Mouse (Mus musculus) stomach, embryonic 14.5 days (tissue): ENCODE data around the gene Gpr146. TPM values are rescaled to one million over a fixed set of nuclear protein-coding genes. Genes with fewer than 3 reads are reported as not detected.
A peak's percentile ranks its signal among the peaks of the same experiment; 100 is the strongest.

Experiments used
- ATAC-seq: fragments of 200-750 bp; cut with Nextera tagmentation; 2 replicates; pipeline ENCODE4 v1.8.0; 2017; ENCODE audit warnings: low read depth, moderate TSS enrichment; ENCODE audit not compliant: insufficient number of reproducible peaks, insufficient read depth, low FRiP score
- H3K27ac ChIP-seq: fragments of 300-500 bp; sonication (generic); 2 replicates; pipeline ENCODE4 v1.5.1; 2014; ENCODE audit warnings: mild to moderate bottlenecking, low read length, moderate library complexity, mixed read lengths
- H3K27me3 ChIP-seq: fragments of 300-500 bp; sonication (generic); 2 replicates; pipeline ENCODE4 v1.6.1; 2014; ENCODE audit warnings: low read length, control low read depth, mixed read lengths; ENCODE audit not compliant: control insufficient read depth, insufficient read depth
- H3K36me3 ChIP-seq: fragments of 300-500 bp; sonication (generic); 2 replicates; pipeline ENCODE4 v1.6.1; 2014; ENCODE audit warnings: mild to moderate bottlenecking, control low read depth, low read length, moderate library complexity, mixed read lengths; ENCODE audit not compliant: control insufficient read depth, insufficient read depth
- H3K4me1 ChIP-seq: fragments of 300-500 bp; sonication (generic); 2 replicates; pipeline ENCODE4 v1.6.1; 2014; ENCODE audit warnings: low read length, control low read depth, mixed read lengths; ENCODE audit not compliant: control insufficient read depth, insufficient read depth
- H3K4me2 ChIP-seq: fragments of 300-500 bp; sonication (generic); replicated peaks from 2 replicates; pipeline ENCODE4 v1.6.1; 2014; ENCODE audit warnings: low read depth, low read length, control low read depth
- H3K4me3 ChIP-seq: fragments of 300-500 bp; sonication (generic); 2 replicates; pipeline ENCODE4 v1.5.1; 2014; ENCODE audit warnings: low read depth, low read length, control low read depth
- H3K9ac ChIP-seq: fragments of 300-500 bp; sonication (generic); replicated peaks from 2 replicates; pipeline ENCODE4 v1.6.1; 2014; ENCODE audit warnings: low read depth, mild to moderate bottlenecking, control low read depth, low read length, moderate library complexity, mixed read lengths
- H3K9me3 ChIP-seq: fragments of 300-500 bp; sonication (generic); 2 replicates; pipeline ENCODE4 v1.6.1; 2016; ENCODE audit warnings: low read depth, low read length, control low read depth; ENCODE audit not compliant: control insufficient read depth
- WGBS: fragments of 180-500 bp; shearing (Covaris S2); extraction: QIAGEN DNeasy Blood & Tissue Kit; methylation state at CpG from one replicate; pipeline ENCODE4 v1.1.7; 2014; 5-methylcytosine and 5-hydroxymethylcytosine counted together
- polyA plus RNA-seq: library from polyadenylated mRNA; unstranded; fragments of >200 nt; fragmentation: Nextera tagmentation; extraction: Ambion mirVana; gene quantifications from 2 replicates; pipeline ENCODE4 v1.2.1, GENCODE M21; 2014

Gpr146 gene
- polyA plus RNA-seq, 1 experiment from 2014 or later = 1.3 TPM

- Histone ChIP-seq H3K4me1 (0 out of 2 replicates have a peak, but pooled peaks cover 4% of the 10 kb centered on the region), H3K4me2 (no peak overlapping the region), H3K9me3 (no peaks in the 10 kb centered on the region), H3K27ac (no peak overlapping the region), H3K27me3 (no peaks in the 10 kb centered on the region), H3K4me3 (no peak overlapping the region), H3K9ac (no peak overlapping the region), H3K36me3 (no peaks in the 10 kb centered on the region)
- ATAC-seq = no peak
- 59% methylated on average over 15 of the region's 15 CpGs for WGBS
These were observed 34.3 kb downstream of the Gpr146 start for GRCm38 (mm10) chr5:139411665-139412314.

GRCm38 (mm10) chr5:139413545-139413944 is 36.0 kb downstream of the Gpr146 start:
- Histone ChIP-seq H3K4me1 (peaks cover 5% of the 10 kb centered on the region), H3K9ac (no peak overlapping the region), H3K9me3 (no peaks in the 10 kb centered on the region), H3K27ac (no peak overlapping the region), H3K27me3 (no peaks in the 10 kb centered on the region), H3K36me3 (no peaks in the 10 kb centered on the region), H3K4me2 (no peak overlapping the region), H3K4me3 (no peak overlapping the region)
- WGBS = 79% methylated on average over 4 of the region's 4 CpGs
- no peak for ATAC-seq

DNA sequence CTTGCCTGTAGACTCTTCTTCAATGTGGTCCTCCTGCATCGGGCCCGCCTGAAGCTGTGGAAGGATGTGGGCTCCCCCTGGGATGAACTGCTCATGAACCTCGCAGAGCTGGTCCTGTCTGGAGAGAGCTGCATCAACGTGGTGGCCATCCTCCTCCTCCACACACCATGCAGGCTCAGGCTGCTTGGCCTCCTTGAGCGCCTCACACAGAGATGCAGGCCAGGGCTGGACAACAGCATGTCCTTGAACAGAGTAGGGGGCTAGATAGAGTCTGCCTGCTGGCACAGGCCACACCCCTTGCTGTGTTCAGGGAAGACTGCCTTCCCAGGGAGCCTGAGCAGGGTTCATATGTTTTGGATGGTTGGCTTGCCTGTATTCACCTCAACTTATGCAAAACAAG is 37.5 kb downstream of the Gpr146 start:
- Histone ChIP-seq H3K4me2 (no peak overlapping the region), H3K27ac (no peak overlapping the region), H3K36me3 (no peaks in the 10 kb centered on the region), H3K27me3 (no peaks in the 10 kb centered on the region), H3K4me3 (no peak overlapping the region), H3K9ac (no peak overlapping the region), H3K4me1 (peaks cover 9% of the 10 kb centered on the region), H3K9me3 (no peaks in the 10 kb centered on the region)
- 88% methylated on average over 5 of the region's 5 CpGs for WGBS
- ATAC-seq = no peak

DNA sequence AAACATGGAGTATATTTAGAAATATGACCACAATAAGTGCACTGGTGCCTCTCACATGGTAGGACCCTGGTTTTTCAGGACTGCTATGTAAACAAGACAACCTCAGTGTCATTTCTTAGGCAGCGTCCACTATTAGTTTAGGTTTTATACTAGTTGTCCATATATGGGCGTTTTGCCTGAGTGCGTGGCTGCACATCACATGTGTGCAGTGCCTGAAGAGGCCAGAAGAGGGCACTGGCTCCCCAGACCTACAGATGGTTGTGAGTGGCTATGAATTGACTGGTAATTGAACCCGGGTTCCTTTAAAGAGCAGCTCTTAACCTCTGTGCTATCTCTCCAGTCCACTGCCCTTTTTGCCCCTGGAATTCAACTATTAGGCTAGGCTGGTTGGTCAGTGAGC is 39.4 kb downstream of the Gpr146 start:
- whole genome bisulfite sequencing = 93% methylated on average over 4 of the region's 4 CpGs
- peaks cover 5% of the 10 kb centered on the region for H3K4me1 ChIP-seq
- no peaks in the 10 kb centered on the region for H3K27me3 ChIP-seq
- no peak overlapping the region for H3K4me3 ChIP-seq
- H3K27ac ChIP-seq = no peak overlapping the region
- no peak for ATAC-seq
- no peak overlapping the region for H3K9ac ChIP-seq
- H3K9me3 ChIP-seq = no peaks in the 10 kb centered on the region
- H3K36me3 ChIP-seq = no peaks in the 10 kb centered on the region
- no peak overlapping the region for H3K4me2 ChIP-seq

DNA sequence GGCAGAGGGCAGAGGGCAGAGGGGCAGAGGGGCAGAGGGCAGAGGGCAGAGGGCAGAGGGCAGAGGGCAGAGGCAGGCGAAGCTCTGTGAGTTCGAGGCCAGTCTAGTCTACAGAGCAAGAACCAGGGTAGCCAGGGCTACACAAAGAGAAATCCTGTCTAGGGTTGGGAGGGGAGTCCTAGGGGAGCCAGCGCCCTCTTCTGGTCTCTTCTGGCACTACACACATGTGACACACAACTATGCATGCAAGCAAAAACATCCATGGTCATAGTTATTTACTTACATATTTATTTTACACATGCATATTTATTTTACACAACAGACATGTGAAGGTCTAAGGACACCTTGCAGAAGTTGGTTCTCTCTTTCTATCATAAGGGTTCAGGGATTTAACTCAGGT is 40.0 kb downstream of the Gpr146 start:
- ATAC-seq = no peak
- WGBS = 78% methylated on average over 3 of the region's 3 CpGs
- no peaks in the 10 kb centered on the region for H3K9me3 ChIP-seq

DNA sequence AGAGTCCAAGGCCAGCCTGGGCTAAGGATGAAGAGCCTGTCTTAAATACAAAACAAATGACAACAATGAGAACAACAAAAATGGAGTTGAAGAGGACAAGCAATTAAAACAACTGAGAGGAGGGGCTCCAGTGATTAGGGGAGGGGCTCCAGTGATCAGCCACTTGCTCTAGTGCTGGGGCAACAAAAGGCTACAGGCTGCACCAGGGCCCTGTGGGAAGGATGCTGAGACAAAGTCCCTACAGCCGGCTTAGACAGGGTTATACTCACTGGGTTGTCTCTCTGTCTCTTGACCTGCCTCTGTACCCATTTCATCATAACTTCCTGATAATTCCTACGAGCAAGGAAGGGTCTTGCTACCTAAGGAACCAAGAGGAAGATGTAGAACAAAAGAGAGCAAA is 40.6 kb downstream of the Gpr146 start:
- no peak overlapping the region for H3K4me2 ChIP-seq
- H3K9ac ChIP-seq = no peak overlapping the region
- WGBS = 74% methylated on average over 2 of the region's 2 CpGs
- no peak for ATAC-seq
- H3K4me3 ChIP-seq = no peak overlapping the region
- H3K27ac ChIP-seq = no peak overlapping the region
- no peaks in the 10 kb centered on the region for H3K27me3 ChIP-seq
- no peaks in the 10 kb centered on the region for H3K36me3 ChIP-seq
- H3K9me3 ChIP-seq = no peaks in the 10 kb centered on the region
- peaks cover 15% of the 10 kb centered on the region for H3K4me1 ChIP-seq

More for the DNA sequence above, 40.0 kb downstream of the Gpr146 start:
- Histone ChIP-seq H3K4me1 (peaks cover 9% of the 10 kb centered on the region), H3K36me3 (no peaks in the 10 kb centered on the region), H3K4me3 (no peak overlapping the region), H3K4me2 (no peak overlapping the region), H3K27ac (no peak overlapping the region), H3K27me3 (no peaks in the 10 kb centered on the region), H3K9ac (no peak overlapping the region)

GRCm38 (mm10) chr5:139418633-139419032 is 41.1 kb downstream of the Gpr146 start:
- Histone ChIP-seq H3K4me1 (peaks cover 20% of the 10 kb centered on the region), H3K27me3 (no peaks in the 10 kb centered on the region), H3K27ac (no peak overlapping the region), H3K9me3 (no peaks in the 10 kb centered on the region), H3K4me2 (no peak overlapping the region), H3K4me3 (no peak overlapping the region), H3K36me3 (no peaks in the 10 kb centered on the region), H3K9ac (no peak overlapping the region)
- ATAC-seq = no peak
- 23% methylated on average over 3 of the region's 3 CpGs for WGBS

DNA sequence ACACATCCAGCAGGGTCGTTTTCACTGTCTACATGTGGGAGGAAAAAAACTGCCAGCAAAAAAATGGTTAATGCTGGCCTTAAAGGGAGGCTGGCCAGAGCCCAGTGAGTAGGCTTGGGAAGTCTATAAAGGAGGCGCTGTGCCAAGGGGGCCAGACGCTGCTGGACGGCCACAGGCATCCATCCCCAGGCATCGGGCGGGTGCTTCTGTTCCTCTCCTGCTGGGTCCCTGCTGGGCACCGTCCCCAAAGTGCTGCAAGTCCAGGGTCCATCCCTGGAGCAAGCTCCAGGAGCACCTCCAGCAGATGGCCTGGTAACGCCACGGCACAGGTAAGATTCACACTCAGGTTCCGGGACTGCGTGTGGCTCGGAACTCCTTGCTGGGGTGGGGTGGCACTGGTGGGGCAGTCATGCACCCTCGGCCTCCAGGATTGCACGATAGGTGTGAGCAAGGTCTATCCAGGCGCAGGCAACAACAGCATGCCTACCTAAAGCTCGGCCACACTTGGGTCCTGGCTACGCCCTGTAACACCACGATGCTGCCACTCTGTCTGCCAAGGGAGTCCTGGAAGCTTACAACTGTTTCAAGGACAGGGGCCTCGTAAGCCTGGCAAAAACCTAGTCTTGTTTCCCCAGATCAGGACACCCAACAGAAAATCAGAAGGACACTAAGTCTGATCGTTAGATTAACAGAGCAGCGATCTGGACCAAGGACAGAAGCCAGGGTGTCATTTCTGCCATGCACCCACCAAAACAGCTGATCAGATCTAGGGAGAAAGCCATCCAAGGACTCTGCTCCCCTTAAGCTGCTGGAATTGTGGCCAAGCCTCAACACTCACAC is 45.7 kb downstream of the Gpr146 start, which contains the start of gene Gper1:
Gene Gper1, plus strand, starts transcription at position 126 of the 840 bp plus-strand sequence.
- peak within 1 kb of the TSS; percentile 37 for H3K4me2 ChIP-seq
- peaks cover 20% of the 10 kb centered on the region for H3K4me1 ChIP-seq
- H3K4me3 ChIP-seq = peak within 1 kb of the TSS; percentile 22; the same call in 1 of the 2 replicates
- H3K9me3 ChIP-seq = no peaks in the 10 kb centered on the region
- no peaks in the 10 kb centered on the region for H3K36me3 ChIP-seq
- WGBS = 53% methylated on average over 21 of the region's 21 CpGs
- 0 out of 2 replicates have a peak, but pooled peaks have one; percentile 25 for ATAC-seq
- H3K9ac ChIP-seq = peak within 1 kb of the TSS; percentile 21
- no peaks in the 10 kb centered on the region for H3K27me3 ChIP-seq
- H3K27ac ChIP-seq = no peak within 1 kb of the TSS
